Mouse (Mus musculus) megakaryocyte, embryonic 14.5 days (primary cell): ENCODE measurements at regions not wholly inside any gene's neighbourhood (a gene's known extent, or its start where the extent isn't known, plus 50 kb on each side); places are given as distances from the start of the nearest gene placed in this dataset.

Source experiments
- H3K27me3 ChIP-seq: replicated peaks from 2 replicates; pipeline ENCODE3; 2012; ENCODE audit warnings: inconsistent platforms
- H3K36me3 ChIP-seq: replicated peaks from 2 replicates; pipeline ENCODE3; 2012; ENCODE audit warnings: low read length, inconsistent platforms, mixed read lengths
- H3K4me1 ChIP-seq: 2 replicates; pipeline ENCODE4 v1.6.1; 2012; ENCODE audit warnings: inconsistent platforms
- H3K4me3 ChIP-seq: replicated peaks from 2 replicates; pipeline ENCODE3; 2012; ENCODE audit warnings: moderate library complexity, mild to moderate bottlenecking, inconsistent platforms
- H3K9me3 ChIP-seq: 2 replicates; pipeline ENCODE4 v1.6.1; 2012; ENCODE audit warnings: inconsistent platforms
- FLI1 ChIP-seq: IDR thresholded peaks from 2 replicates; pipeline ENCODE4 v1.6.1; 2012; ENCODE audit warnings: low read length, inconsistent platforms, mixed read lengths
- GATA1 ChIP-seq: IDR thresholded peaks from 3 replicates; pipeline ENCODE4 v1.6.1; 2012; ENCODE audit warnings: mixed read lengths, low read length, inconsistent platforms, borderline replicate concordance

- no peak overlapping the region for H3K4me3 ChIP-seq
- H3K36me3 ChIP-seq = no peaks in the 10 kb centered on the region
- H3K4me1 ChIP-seq = peaks cover 11% of the 10 kb centered on the region
- peaks cover 57% of the 10 kb centered on the region for H3K27me3 ChIP-seq
- TF ChIP-seq FLI1 (no peak), GATA1 (no peak)
- peaks cover 33% of the 10 kb centered on the region for H3K9me3 ChIP-seq
Observed at GRCm38 (mm10) chr6:51265329-51265728, 167.1 kb upstream of the Nfe2l3 start.

- H3K4me3 ChIP-seq = no peak overlapping the region
- H3K9me3 ChIP-seq = peaks cover 19% of the 10 kb centered on the region
- peaks cover 20% of the 10 kb centered on the region for H3K4me1 ChIP-seq
- no peaks in the 10 kb centered on the region for H3K36me3 ChIP-seq
- H3K27me3 ChIP-seq = peaks cover 63% of the 10 kb centered on the region
- TF ChIP-seq GATA1 = no peak
- no peak for TF ChIP-seq FLI1
Observed at GRCm38 (mm10) chr6:51266721-51267120, 165.7 kb upstream of the Nfe2l3 start.

- peaks cover 20% of the 10 kb centered on the region for H3K4me1 ChIP-seq
- H3K27me3 ChIP-seq = peaks cover 66% of the 10 kb centered on the region
- TF ChIP-seq FLI1 (no peak), GATA1 (no peak)
- peaks cover 13% of the 10 kb centered on the region for H3K9me3 ChIP-seq
- no peak overlapping the region for H3K4me3 ChIP-seq
- H3K36me3 ChIP-seq = no peaks in the 10 kb centered on the region
Observed at GRCm38 (mm10) chr6:51267888-51268287, 164.6 kb upstream of the Nfe2l3 start.

GRCm38 (mm10) chr6:51268931-51269330 lies 163.5 kb upstream of the Nfe2l3 start:
- H3K27me3 ChIP-seq = peaks cover 64% of the 10 kb centered on the region
- H3K36me3 ChIP-seq = no peaks in the 10 kb centered on the region
- peaks cover 10% of the 10 kb centered on the region for H3K9me3 ChIP-seq
- no peak overlapping the region for H3K4me3 ChIP-seq
- TF ChIP-seq FLI1 (no peak), GATA1 (no peak)
- peaks cover 20% of the 10 kb centered on the region for H3K4me1 ChIP-seq

GRCm38 (mm10) chr6:51269617-51270016 lies 162.9 kb upstream of the Nfe2l3 start:
- peak overlapping the region; percentile 93 for H3K4me3 ChIP-seq
- TF ChIP-seq GATA1 (no peak), FLI1 (no peak)
- H3K4me1 ChIP-seq = peaks cover 20% of the 10 kb centered on the region
- peaks cover 67% of the 10 kb centered on the region for H3K27me3 ChIP-seq
- H3K9me3 ChIP-seq = peaks cover 10% of the 10 kb centered on the region
- no peaks in the 10 kb centered on the region for H3K36me3 ChIP-seq

- TF ChIP-seq FLI1 = no peak
- TF ChIP-seq GATA1 = no peak
- Histone ChIP-seq H3K9me3 (peaks cover 10% of the 10 kb centered on the region), H3K27me3 (peaks cover 64% of the 10 kb centered on the region), H3K4me1 (peaks cover 20% of the 10 kb centered on the region), H3K36me3 (no peaks in the 10 kb centered on the region), H3K4me3 (peak overlapping the region; percentile 93)
Observed at GRCm38 (mm10) chr6:51270216-51271127, 162.0 kb upstream of the Nfe2l3 start.

GRCm38 (mm10) chr6:51271128-51271480 lies 161.4 kb upstream of the Nfe2l3 start:
- H3K36me3 ChIP-seq = no peaks in the 10 kb centered on the region
- peaks cover 7% of the 10 kb centered on the region for H3K9me3 ChIP-seq
- peaks cover 65% of the 10 kb centered on the region for H3K27me3 ChIP-seq
- peaks cover 20% of the 10 kb centered on the region for H3K4me1 ChIP-seq
- peak overlapping the region; percentile 93 for H3K4me3 ChIP-seq
- TF ChIP-seq FLI1 (no peak), GATA1 (no peak)

GRCm38 (mm10) chr6:51272136-51272736 lies 160.2 kb upstream of the Nfe2l3 start:
- H3K27me3 ChIP-seq = peaks cover 64% of the 10 kb centered on the region
- H3K4me3 ChIP-seq = no peak overlapping the region
- H3K9me3 ChIP-seq = peaks cover under 1% of the 10 kb centered on the region
- no peak for TF ChIP-seq FLI1
- peaks cover 20% of the 10 kb centered on the region for H3K4me1 ChIP-seq
- H3K36me3 ChIP-seq = no peaks in the 10 kb centered on the region

- H3K4me3 ChIP-seq = no peak overlapping the region
Observed at GRCm38 (mm10) chr6:51279491-51279890, 153.0 kb upstream of the Nfe2l3 start.

GRCm38 (mm10) chr6:51280231-51280630 lies 152.2 kb upstream of the Nfe2l3 start:
- no peaks in the 10 kb centered on the region for H3K9me3 ChIP-seq
- TF ChIP-seq FLI1 (no peak), GATA1 (no peak)
- no peak overlapping the region for H3K4me3 ChIP-seq
- H3K36me3 ChIP-seq = no peaks in the 10 kb centered on the region
- peaks cover 37% of the 10 kb centered on the region for H3K27me3 ChIP-seq
- no peaks in the 10 kb centered on the region for H3K4me1 ChIP-seq

More at GRCm38 (mm10) chr6:51279491-51279890, 153.0 kb upstream of the Nfe2l3 start:
- H3K27me3 ChIP-seq = peaks cover 34% of the 10 kb centered on the region
- no peaks in the 10 kb centered on the region for H3K9me3 ChIP-seq
- no peak for TF ChIP-seq GATA1
- no peak for TF ChIP-seq FLI1
- H3K4me1 ChIP-seq = no peaks in the 10 kb centered on the region
- H3K36me3 ChIP-seq = no peaks in the 10 kb centered on the region
